In the genomic region with DNA sequence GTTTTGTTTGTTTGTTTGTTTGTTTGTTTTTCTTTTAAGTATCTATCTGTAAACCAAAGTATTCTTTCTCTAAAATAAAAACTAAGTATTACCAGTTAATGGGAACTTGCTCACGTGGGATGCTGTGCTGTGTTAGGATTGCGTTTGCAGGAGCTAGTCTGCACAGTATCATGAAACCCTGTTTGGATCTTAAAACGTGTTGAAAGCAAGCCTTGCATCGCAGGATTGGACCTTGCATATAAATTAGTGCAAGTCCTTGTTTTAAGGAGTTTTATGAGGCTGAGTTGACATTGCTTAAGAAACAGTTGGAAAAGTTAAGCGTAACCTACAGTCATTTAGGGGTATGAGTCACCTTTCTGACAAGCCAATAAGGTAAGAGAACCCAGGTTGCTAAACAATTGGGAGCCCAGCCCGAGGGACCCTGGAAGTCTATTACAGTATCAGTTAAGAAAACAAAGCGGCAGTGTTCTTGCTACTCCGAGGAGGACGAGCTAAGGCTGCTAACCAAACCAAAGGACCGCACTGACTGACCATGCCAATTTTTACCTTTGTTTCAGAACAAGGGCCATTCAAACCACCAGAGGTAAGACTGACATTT, we compare ENCODE assay signal across 15 mouse cellular contexts.
DNase-seq lines count a peak whose midpoint lies in the region; ATAC-seq lines count a peak whose summit lies in the region.
"Had no signal": no experiment of that assay in that cellular context is flagged by ENCODE, and none has a peak within 500 bp of the region (broad histone marks: within the 10 kb centered on the region; RNA-seq: fewer than 3 reads in every experiment).

No protein-coding gene starts in this region.

- H3K27ac ChIP-seq in midbrain, embryonic 11.5 days (ENCODE audit: low read depth, low read length): no peak overlapping the region
- no peak overlapping the region for H3K27ac ChIP-seq in midbrain, embryonic 16.5 days (ENCODE audit: low read length)
- H3K27ac ChIP-seq in intestine, embryonic 15.5 days: peak overlapping the region; percentile 66; the same call in 1 of the 2 replicates
- H3K27ac ChIP-seq in stomach, embryonic 16.5 days (ENCODE audit: low read length): peak overlapping the region; percentile 50
- H3K27ac ChIP-seq: liver, embryonic 14.5 days; midbrain, embryonic 13.5 days had no signal

- 80% methylated on average over 10 of the region's 10 CpGs for WGBS in midbrain, embryonic 11.5 days
- 79% methylated on average over 10 of the region's 10 CpGs for WGBS in midbrain, embryonic 16.5 days
- WGBS in intestine, embryonic 15.5 days: 44% methylated on average over 10 of the region's 10 CpGs
- WGBS in stomach, embryonic 16.5 days: 52% methylated on average over 10 of the region's 10 CpGs

- no peak for ATAC-seq in midbrain, embryonic 11.5 days (ENCODE audit: low FRiP score)
- ATAC-seq in midbrain, embryonic 16.5 days: no peak
- ATAC-seq in intestine, embryonic 15.5 days: peak; percentile 51
- peak; percentile 80 for ATAC-seq in stomach, embryonic 16.5 days (ENCODE audit: insufficient read depth, low FRiP score)
- no peak for ATAC-seq in cerebellum, adult (ENCODE audit: insufficient number of reproducible peaks, low FRiP score, low TSS enrichment)
- ATAC-seq: forebrain, postnatal 0 days; midbrain, embryonic 13.5 days had no signal

- H3K27me3 ChIP-seq in midbrain, embryonic 11.5 days (ENCODE audit: control insufficient read depth, insufficient read depth, low read length): no peaks in the 10 kb centered on the region
- H3K27me3 ChIP-seq in midbrain, embryonic 16.5 days (ENCODE audit: control insufficient read depth, insufficient read depth, low read depth, low read length): no peaks in the 10 kb centered on the region
- no peaks in the 10 kb centered on the region for H3K27me3 ChIP-seq in intestine, embryonic 15.5 days (replicated peaks)
- no peaks in the 10 kb centered on the region for H3K27me3 ChIP-seq in stomach, embryonic 16.5 days (ENCODE audit: control insufficient read depth, insufficient read depth, low read length)
- H3K27me3 ChIP-seq: CH12.LX; midbrain, embryonic 13.5 days had no signal

- H3K36me3 ChIP-seq in midbrain, embryonic 11.5 days (ENCODE audit: control insufficient read depth, insufficient read depth, low read length): no peaks in the 10 kb centered on the region
- H3K36me3 ChIP-seq in midbrain, embryonic 16.5 days (ENCODE audit: control insufficient read depth, insufficient read depth, low read length): no peaks in the 10 kb centered on the region
- H3K36me3 ChIP-seq in intestine, embryonic 15.5 days: no peaks in the 10 kb centered on the region
- no peaks in the 10 kb centered on the region for H3K36me3 ChIP-seq in stomach, embryonic 16.5 days (ENCODE audit: control insufficient read depth, insufficient read depth, low read length)
- H3K36me3 ChIP-seq: midbrain, embryonic 13.5 days had no signal

- DNase-seq in midbrain, embryonic 11.5 days (ENCODE audit: low spot score, missing footprints): peak; percentile 54
- peak; percentile 17 for DNase-seq in kidney, postnatal 14 days
- DNase-seq in left cerebral cortex, postnatal 4 days: no peak
- DNase-seq in frontal cortex, postnatal 25 days (ENCODE audit: low spot score in 2 of 2): no peak
- DNase-seq: cerebellum, adult 9-10 months; forebrain, postnatal 0 days; layer of hippocampus, postnatal 36 days; thymus, adult 2 months had no signal

- no peaks in the 10 kb centered on the region for H3K9me3 ChIP-seq in midbrain, embryonic 11.5 days (ENCODE audit: control insufficient read depth, low read length)
- no peaks in the 10 kb centered on the region for H3K9me3 ChIP-seq in midbrain, embryonic 16.5 days (replicated peaks; ENCODE audit: control insufficient read depth, low read length, poor library complexity, severe bottlenecking)
- H3K9me3 ChIP-seq in intestine, embryonic 15.5 days: no peaks in the 10 kb centered on the region
- H3K9me3 ChIP-seq in stomach, embryonic 16.5 days (replicated peaks; ENCODE audit: control insufficient read depth, low read length): no peaks in the 10 kb centered on the region
- H3K9me3 ChIP-seq: midbrain, embryonic 13.5 days had no signal

- H3K4me1 ChIP-seq in midbrain, embryonic 11.5 days (ENCODE audit: control insufficient read depth, insufficient read depth, low read length): peaks cover under 1% of the 10 kb centered on the region; the same call in 1 of the 2 replicates
- 0 out of 2 replicates have a peak, but pooled peaks cover under 1% of the 10 kb centered on the region for H3K4me1 ChIP-seq in midbrain, embryonic 16.5 days (ENCODE audit: control insufficient read depth, insufficient read depth, low read length)
- peaks cover 7% of the 10 kb centered on the region; the same call in 1 of the 2 replicates for H3K4me1 ChIP-seq in intestine, embryonic 15.5 days (replicated peaks)
- H3K4me1 ChIP-seq in stomach, embryonic 16.5 days (ENCODE audit: control insufficient read depth, insufficient read depth, low read length): peaks cover 18% of the 10 kb centered on the region

- no peak overlapping the region for H3K4me3 ChIP-seq in midbrain, embryonic 11.5 days (ENCODE audit: low read depth, low read length)
- no peak overlapping the region for H3K4me3 ChIP-seq in midbrain, embryonic 16.5 days (ENCODE audit: low read depth, low read length)
- peak overlapping the region; percentile 27; the same call in 1 of the 2 replicates for H3K4me3 ChIP-seq in intestine, embryonic 15.5 days (replicated peaks)
- H3K4me3 ChIP-seq in stomach, embryonic 16.5 days (replicated peaks; ENCODE audit: low read length): peak overlapping the region; percentile 36
- H3K4me3 ChIP-seq: midbrain, embryonic 13.5 days had no signal

- H3K4me2 ChIP-seq in midbrain, embryonic 11.5 days: no peak overlapping the region
- no peak overlapping the region for H3K4me2 ChIP-seq in midbrain, embryonic 16.5 days (ENCODE audit: low read length)
- H3K4me2 ChIP-seq in intestine, embryonic 15.5 days (replicated peaks): peak overlapping the region; percentile 47
- H3K4me2 ChIP-seq in stomach, embryonic 16.5 days (ENCODE audit: low read depth, low read length): peak overlapping the region; percentile 41
- H3K4me2 ChIP-seq: midbrain, embryonic 13.5 days had no signal

- no peak overlapping the region for H3K9ac ChIP-seq in midbrain, embryonic 11.5 days (ENCODE audit: low read length)
- no peak overlapping the region for H3K9ac ChIP-seq in midbrain, embryonic 16.5 days (ENCODE audit: low read depth, low read length)
- 0 out of 2 replicates have a peak overlapping the region, but pooled peaks have one; percentile 8 for H3K9ac ChIP-seq in intestine, embryonic 15.5 days
- peak overlapping the region; percentile 63; the same call in 1 of the 2 replicates for H3K9ac ChIP-seq in stomach, embryonic 16.5 days (ENCODE audit: low read length)
- H3K9ac ChIP-seq: forebrain, postnatal 0 days; liver, embryonic 14.5 days; midbrain, embryonic 13.5 days had no signal

- intact Hi-C loops in left cerebral cortex, postnatal 4 days (cut with DNase I): no loop called here

Comparison
In these comparisons a context has a peak if more than half of its experiments do, and no peak if none do; other contexts are left out.
1. ATAC-seq: peak in intestine, embryonic 15.5 days (single experiment) and stomach, embryonic 16.5 days (single experiment); none in midbrain, embryonic 11.5 days (single experiment), midbrain, embryonic 16.5 days (single experiment) and cerebellum, adult (single experiment).
2. DNase-seq: peak in midbrain, embryonic 11.5 days (single experiment) and kidney, postnatal 14 days (single experiment); none in left cerebral cortex, postnatal 4 days (single experiment) and frontal cortex, postnatal 25 days (0 of 2).
3. H3K27ac ChIP-seq: peak in intestine, embryonic 15.5 days (single experiment) and stomach, embryonic 16.5 days (single experiment); none in midbrain, embryonic 11.5 days (single experiment) and midbrain, embryonic 16.5 days (single experiment).
4. H3K4me2 ChIP-seq: peak in intestine, embryonic 15.5 days (single experiment) and stomach, embryonic 16.5 days (single experiment); none in midbrain, embryonic 11.5 days (single experiment) and midbrain, embryonic 16.5 days (single experiment).
5. H3K4me3 ChIP-seq: peak in intestine, embryonic 15.5 days (single experiment) and stomach, embryonic 16.5 days (single experiment); none in midbrain, embryonic 11.5 days (single experiment) and midbrain, embryonic 16.5 days (single experiment).
6. H3K9ac ChIP-seq: peak in intestine, embryonic 15.5 days (single experiment) and stomach, embryonic 16.5 days (single experiment); none in midbrain, embryonic 11.5 days (single experiment) and midbrain, embryonic 16.5 days (single experiment).